Mouse (Mus musculus): Measurements from ENCODE around the gene Dhdh. TPM values are rescaled to one million over a fixed set of nuclear protein-coding genes. Genes with fewer than 3 reads are reported as not detected.

Dhdh gene
- polyA plus RNA-seq, 1 experiment, result 0.41 TPM

DNA sequence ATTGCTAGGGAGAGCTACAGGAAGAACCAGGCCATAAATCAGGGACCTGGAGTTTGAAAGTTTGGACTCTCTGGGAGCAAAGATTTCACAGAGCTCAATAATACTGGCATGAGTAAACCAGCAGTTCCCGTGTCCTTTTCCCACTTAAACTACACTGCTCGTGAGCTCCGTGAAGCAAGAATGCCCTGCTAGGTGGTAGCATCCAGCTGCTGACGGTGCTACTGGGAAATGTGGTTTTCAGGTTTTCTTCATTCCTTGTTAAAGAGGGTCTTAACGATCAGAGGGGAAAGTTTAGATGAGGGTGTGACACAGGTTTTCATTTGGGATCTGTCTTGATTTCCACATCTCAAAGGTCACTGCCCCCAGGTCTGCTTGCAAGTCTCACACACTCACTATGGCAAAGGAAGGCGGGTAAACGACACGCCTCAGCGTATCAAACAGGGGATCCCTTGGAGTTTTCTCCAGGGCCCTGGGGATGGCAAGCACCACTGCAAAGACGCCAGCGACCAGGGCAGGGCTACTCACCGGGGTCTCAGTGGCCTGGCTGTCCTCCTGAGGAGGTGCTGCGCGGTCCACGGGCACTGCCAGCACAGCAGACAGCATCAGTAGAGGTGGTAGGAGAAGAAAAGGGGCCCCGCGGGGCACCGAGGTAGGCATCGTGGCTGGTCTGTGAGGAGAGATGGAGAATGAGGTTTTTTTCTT is 20.7 kb upstream of the Dhdh start:
- Histone ChIP-seq H3K27me3 (ENCODE audit: control insufficient read depth, insufficient read depth, low read length) (no peaks in the 10 kb centered on the region), H3K36me3 (ENCODE audit: control insufficient read depth, insufficient read depth, low read length) (peaks cover 10% of the 10 kb centered on the region), H3K4me1 (ENCODE audit: control insufficient read depth, insufficient read depth, insufficient read length, low read length) (peaks cover 10% of the 10 kb centered on the region; the same call in 1 of the 2 replicates), H3K27ac (ENCODE audit: insufficient read depth, low read depth, low read length) (peak overlapping the region; percentile 72), H3K4me3 (ENCODE audit: low read depth, low read length) (peak overlapping the region; percentile 82)
- no peak for TF ChIP-seq POLR2A (IDR thresholded peaks at IDR 0.05; ENCODE audit: low read depth, low read length)
- TF ChIP-seq CTCF (IDR thresholded peaks at IDR 0.05; ENCODE audit: extremely low read depth, insufficient read length, insufficient replicate concordance, low read depth, low read length), result no peak
- WGBS, result 5% methylated on average over 19 of the region's 19 CpGs

DNA sequence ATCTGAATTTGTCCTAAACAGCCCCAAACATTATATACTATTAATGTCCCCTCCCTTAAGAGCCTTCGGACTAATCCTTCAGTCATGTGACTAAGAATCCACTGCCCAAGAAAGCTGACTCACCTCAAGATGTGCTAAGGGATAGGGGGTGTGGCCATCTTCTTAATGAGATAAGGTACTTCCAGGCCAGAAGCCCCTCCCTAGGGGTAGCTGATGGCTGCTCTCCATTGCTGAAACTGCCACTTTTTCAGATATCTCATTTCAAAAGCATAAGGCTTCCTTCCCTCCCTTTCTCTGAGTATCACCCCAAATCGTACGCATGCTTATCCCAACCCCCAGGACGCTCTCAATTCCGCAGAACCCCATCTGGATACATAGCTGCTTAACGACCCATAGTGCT is 20.0 kb upstream of the Dhdh start:
- peaks cover 10% of the 10 kb centered on the region; the same call in 1 of the 2 replicates for H3K4me1 ChIP-seq (ENCODE audit: control insufficient read depth, insufficient read depth, insufficient read length, low read length)
- H3K27ac ChIP-seq (ENCODE audit: insufficient read depth, low read depth, low read length), result peak overlapping the region; percentile 72
- no peak for TF ChIP-seq POLR2A (IDR thresholded peaks at IDR 0.05; ENCODE audit: low read depth, low read length)
- no peaks in the 10 kb centered on the region for H3K27me3 ChIP-seq (ENCODE audit: control insufficient read depth, insufficient read depth, low read length)
- H3K4me3 ChIP-seq (ENCODE audit: low read depth, low read length), result peak overlapping the region; percentile 82; the same call in 1 of the 2 replicates
- peaks cover 10% of the 10 kb centered on the region for H3K36me3 ChIP-seq (ENCODE audit: control insufficient read depth, insufficient read depth, low read length)
- 52% methylated on average over 6 of the region's 6 CpGs for WGBS

- H3K4me1 ChIP-seq (ENCODE audit: control insufficient read depth, insufficient read depth, insufficient read length, low read length), result peaks cover 10% of the 10 kb centered on the region; the same call in 1 of the 2 replicates
- TF ChIP-seq CTCF (IDR thresholded peaks at IDR 0.05; ENCODE audit: extremely low read depth, insufficient read length, insufficient replicate concordance, low read depth, low read length) (no peak), POLR2A (IDR thresholded peaks at IDR 0.05; ENCODE audit: low read depth, low read length) (no peak)
- H3K36me3 ChIP-seq (ENCODE audit: control insufficient read depth, insufficient read depth, low read length), result peaks cover 14% of the 10 kb centered on the region
- peak overlapping the region; percentile 72 for H3K27ac ChIP-seq (ENCODE audit: insufficient read depth, low read depth, low read length)
- peak overlapping the region; percentile 13 for H3K4me3 ChIP-seq (ENCODE audit: low read depth, low read length)
- no peaks in the 10 kb centered on the region for H3K27me3 ChIP-seq (ENCODE audit: control insufficient read depth, insufficient read depth, low read length)
- 27% methylated on average over 6 of the region's 6 CpGs for WGBS
Measured at GRCm38 (mm10) chr7:45507583-45507982, 19.0 kb upstream of the Dhdh start.

- Histone ChIP-seq H3K36me3 (ENCODE audit: control insufficient read depth, insufficient read depth, low read length) (peaks cover 78% of the 10 kb centered on the region), H3K4me3 (ENCODE audit: low read depth, low read length) (no peak overlapping the region), H3K27ac (ENCODE audit: insufficient read depth, low read depth, low read length) (no peak overlapping the region), H3K4me1 (ENCODE audit: control insufficient read depth, insufficient read depth, insufficient read length, low read length) (no peaks in the 10 kb centered on the region), H3K27me3 (ENCODE audit: control insufficient read depth, insufficient read depth, low read length) (no peaks in the 10 kb centered on the region)
- 98% methylated on average over 6 of the region's 6 CpGs for WGBS
- TF ChIP-seq POLR2A (IDR thresholded peaks at IDR 0.05; ENCODE audit: low read depth, low read length) (no peak), CTCF (IDR thresholded peaks at IDR 0.05; ENCODE audit: extremely low read depth, insufficient read length, insufficient replicate concordance, low read depth, low read length) (no peak)
Measured at GRCm38 (mm10) chr7:45498427-45498826, 9.8 kb upstream of the Dhdh start.

DNA sequence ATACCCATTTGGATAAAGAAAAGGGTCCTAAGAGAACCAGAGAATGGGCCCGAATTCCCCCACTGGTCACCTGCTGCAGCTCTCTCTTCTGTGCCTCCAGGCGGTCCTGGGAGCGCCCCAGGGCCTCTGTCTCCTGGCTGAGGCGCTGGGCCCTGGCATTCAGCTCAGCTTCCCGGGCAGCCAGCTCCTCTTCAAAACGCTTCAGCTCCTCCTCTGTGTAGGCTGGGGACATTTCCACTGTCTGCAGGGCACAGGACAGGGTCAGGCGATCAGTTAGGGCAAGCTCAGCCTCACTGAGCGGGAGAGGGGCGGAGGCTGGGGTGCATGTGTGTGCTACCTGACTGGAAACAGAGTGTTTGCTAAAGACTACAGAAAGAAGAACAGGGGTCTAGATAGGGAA is 5.9 kb upstream of the Dhdh start:
- TF ChIP-seq CTCF (IDR thresholded peaks at IDR 0.05; ENCODE audit: extremely low read depth, insufficient read length, insufficient replicate concordance, low read depth, low read length) (no peak), POLR2A (IDR thresholded peaks at IDR 0.05; ENCODE audit: low read depth, low read length) (no peak)
- Histone ChIP-seq H3K4me3 (ENCODE audit: low read depth, low read length) (no peak overlapping the region), H3K36me3 (ENCODE audit: control insufficient read depth, insufficient read depth, low read length) (peaks cover 63% of the 10 kb centered on the region), H3K27ac (ENCODE audit: insufficient read depth, low read depth, low read length) (no peak overlapping the region), H3K27me3 (ENCODE audit: control insufficient read depth, insufficient read depth, low read length) (no peaks in the 10 kb centered on the region), H3K4me1 (ENCODE audit: control insufficient read depth, insufficient read depth, insufficient read length, low read length) (peaks cover 3% of the 10 kb centered on the region)
- 92% methylated on average over 9 of the region's 9 CpGs for WGBS

DNA sequence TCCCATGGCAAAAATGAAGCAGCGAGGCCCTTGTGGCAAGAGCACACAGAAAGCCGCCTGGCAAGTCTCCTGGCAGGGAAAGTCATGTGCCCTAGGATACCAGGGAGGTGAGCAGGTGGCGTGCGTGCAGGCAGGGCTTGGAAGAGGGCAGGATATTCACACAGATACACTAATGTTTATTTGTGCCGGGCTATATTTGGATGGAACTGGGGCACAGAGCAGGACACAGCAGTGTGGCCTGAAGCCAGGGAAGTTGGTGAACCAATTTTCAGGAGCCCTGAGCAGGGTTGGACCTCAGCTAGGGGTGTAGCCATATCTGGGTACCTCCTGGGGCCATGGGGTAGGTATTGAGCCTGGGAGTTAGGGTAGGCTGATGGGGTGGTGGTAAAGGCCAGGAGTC is 4.3 kb upstream of the Dhdh start:
- Histone ChIP-seq H3K4me1 (ENCODE audit: control insufficient read depth, insufficient read depth, insufficient read length, low read length) (peaks cover 8% of the 10 kb centered on the region), H3K27ac (ENCODE audit: insufficient read depth, low read depth, low read length) (no peak overlapping the region), H3K4me3 (ENCODE audit: low read depth, low read length) (no peak overlapping the region), H3K36me3 (ENCODE audit: control insufficient read depth, insufficient read depth, low read length) (peaks cover 48% of the 10 kb centered on the region), H3K27me3 (ENCODE audit: control insufficient read depth, insufficient read depth, low read length) (no peaks in the 10 kb centered on the region)
- TF ChIP-seq POLR2A (IDR thresholded peaks at IDR 0.05; ENCODE audit: low read depth, low read length) (no peak), CTCF (IDR thresholded peaks at IDR 0.05; ENCODE audit: extremely low read depth, insufficient read length, insufficient replicate concordance, low read depth, low read length) (no peak)
- 82% methylated on average over 5 of the region's 5 CpGs for WGBS

DNA sequence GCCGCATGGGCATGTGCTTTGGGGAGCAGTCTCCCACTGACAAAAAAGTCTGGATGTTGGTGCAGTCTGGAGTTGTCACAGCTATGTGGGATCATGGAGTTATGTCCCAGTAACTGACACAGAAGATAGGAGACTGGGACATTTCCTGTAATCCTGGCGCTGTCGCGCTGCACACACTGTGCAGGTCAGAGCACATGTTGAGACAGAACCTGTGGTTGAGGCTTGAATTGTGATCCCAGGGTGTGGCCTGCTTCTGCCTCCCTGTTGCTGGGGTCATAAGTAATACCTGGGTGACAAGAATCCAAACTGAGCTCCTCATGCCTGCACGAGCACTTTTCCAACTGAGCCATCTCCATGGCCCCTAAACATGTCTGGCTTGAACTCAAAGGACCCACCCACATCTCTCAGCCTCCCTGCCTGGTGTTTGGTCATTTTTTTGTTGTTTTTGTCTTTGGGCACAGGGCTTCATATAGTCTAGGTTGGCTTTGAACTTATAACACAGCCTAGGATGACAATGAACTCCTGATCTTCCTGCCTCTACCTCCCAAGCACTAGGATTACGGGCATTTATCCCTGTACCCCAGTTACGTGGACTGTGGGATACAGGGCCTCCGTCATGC is 3.7 kb upstream of the Dhdh start:
- Histone ChIP-seq H3K27me3 (ENCODE audit: control insufficient read depth, insufficient read depth, low read length) (no peaks in the 10 kb centered on the region), H3K4me3 (ENCODE audit: low read depth, low read length) (no peak overlapping the region), H3K36me3 (ENCODE audit: control insufficient read depth, insufficient read depth, low read length) (peaks cover 44% of the 10 kb centered on the region), H3K4me1 (ENCODE audit: control insufficient read depth, insufficient read depth, insufficient read length, low read length) (peaks cover 8% of the 10 kb centered on the region), H3K27ac (ENCODE audit: insufficient read depth, low read depth, low read length) (no peak overlapping the region)
- TF ChIP-seq CTCF (IDR thresholded peaks at IDR 0.05; ENCODE audit: extremely low read depth, insufficient read length, insufficient replicate concordance, low read depth, low read length), result no peak
- TF ChIP-seq POLR2A (IDR thresholded peaks at IDR 0.05; ENCODE audit: low read depth, low read length), result no peak
- WGBS, result 94% methylated on average over 8 of the region's 8 CpGs
